In the genomic region with DNA sequence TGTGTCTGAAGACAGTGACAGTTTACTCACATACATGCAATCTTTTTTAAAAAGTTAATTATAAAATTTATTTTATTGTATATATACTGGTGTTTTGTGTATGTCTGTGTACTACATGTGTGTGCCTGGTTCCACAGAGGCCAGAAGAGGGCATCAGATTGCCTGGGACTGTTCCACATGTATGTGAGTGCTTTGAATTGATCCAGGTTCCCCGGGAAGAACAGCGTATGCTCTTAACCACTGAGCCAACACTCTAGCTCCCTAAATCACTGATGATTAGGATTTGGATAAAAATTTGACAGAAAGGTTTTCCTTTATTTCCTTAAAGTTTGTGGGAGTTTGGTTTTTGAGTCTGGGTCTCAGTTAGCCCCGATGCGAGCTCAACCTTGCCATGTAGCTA, we compare ENCODE assay signal across 8 mouse cellular contexts. TPM values are rescaled to one million over a fixed set of nuclear protein-coding genes. Genes with fewer than 3 reads are reported as not detected.
DNase-seq lines count a peak whose midpoint lies in the region; ATAC-seq lines count a peak whose summit lies in the region.

No protein-coding gene starts in this region.

- H3K4me2 ChIP-seq in intestine, embryonic 15.5 days (replicated peaks), result peak overlapping the region; percentile 74
- peak overlapping the region; percentile 67 for H3K4me2 ChIP-seq in neural tube, embryonic 12.5 days (replicated peaks)

- H3K4me3 ChIP-seq in intestine, embryonic 15.5 days (replicated peaks), result peak overlapping the region; percentile 88
- peak overlapping the region; percentile 66 for H3K4me3 ChIP-seq in neural tube, embryonic 12.5 days

- peaks cover 14% of the 10 kb centered on the region for H3K36me3 ChIP-seq in intestine, embryonic 15.5 days
- H3K36me3 ChIP-seq in neural tube, embryonic 12.5 days, result peaks cover 20% of the 10 kb centered on the region

- 0 out of 2 replicates have a peak, but pooled peaks have one; percentile 30 for ATAC-seq in intestine, embryonic 15.5 days
- no peak for ATAC-seq in neural tube, embryonic 12.5 days (ENCODE audit: low FRiP score, low read depth)

- 0 out of 2 replicates have a peak, but pooled peaks cover 12% of the 10 kb centered on the region for H3K4me1 ChIP-seq in intestine, embryonic 15.5 days (replicated peaks)
- peaks cover 16% of the 10 kb centered on the region; the same call in 1 of the 2 replicates for H3K4me1 ChIP-seq in neural tube, embryonic 12.5 days

- DNase-seq in cerebellum, postnatal 10 days, result peak; percentile 34 to 37
- no peak for DNase-seq in cerebellum, postnatal 25 days
- peak; percentile 33 for DNase-seq in 3T3-L1 (ENCODE audit: low read depth, low spot score)
- peak; percentile 20 for DNase-seq in embryo, embryonic 9.5 days (ENCODE audit: extremely low spot score)
- no peak for DNase-seq in layer of hippocampus, adult 18-20 months (ENCODE audit: low spot score in 2 of 2)
- DNase-seq in layer of hippocampus, adult 8-10 months (ENCODE audit: low spot score in 2 of 2), result no peak

- WGBS in intestine, embryonic 15.5 days, result 45% methylated on average over 4 of the region's 4 CpGs
- WGBS in neural tube, embryonic 12.5 days, result 48% methylated on average over 4 of the region's 4 CpGs

- no peaks in the 10 kb centered on the region for H3K27me3 ChIP-seq in intestine, embryonic 15.5 days (replicated peaks)
- H3K27me3 ChIP-seq in neural tube, embryonic 12.5 days (replicated peaks), result no peaks in the 10 kb centered on the region

- no peaks in the 10 kb centered on the region for H3K9me3 ChIP-seq in intestine, embryonic 15.5 days
- H3K9me3 ChIP-seq in neural tube, embryonic 12.5 days, result no peaks in the 10 kb centered on the region

- H3K9ac ChIP-seq in intestine, embryonic 15.5 days, result peak overlapping the region; percentile 70
- H3K9ac ChIP-seq in neural tube, embryonic 12.5 days, result peak overlapping the region; percentile 66

- H3K27ac ChIP-seq in intestine, embryonic 15.5 days, result peak overlapping the region; percentile 80; the same call in 1 of the 2 replicates
- H3K27ac ChIP-seq in neural tube, embryonic 12.5 days, result no peak overlapping the region

RNA-seq across cellular contexts. Expression of a gene that starts 0.8 kb away (rescaled TPM):
- polyA plus RNA-seq in intestine, embryonic 15.5 days (2015; fragmentation: Nextera tagmentation; extraction: Ambion mirVana), result 150 and 155 TPM in 2 replicates
- polyA plus RNA-seq in neural tube, embryonic 12.5 days (2016; fragmentation: Nextera tagmentation; extraction: Ambion mirVana), result 141 and 143 TPM in 2 replicates
- 10 to 100 TPM; 46.8 to 48.6 TPM for total RNA-seq in layer of hippocampus, adult 18-20 months (2021)
- 10 to 100 TPM; 47.0 to 64.9 (median 53.1) TPM for total RNA-seq in layer of hippocampus, adult 8-10 months (2022)

RNA-seq across cellular contexts. Expression of a gene that starts 27.3 kb away (rescaled TPM):
- 766 and 860 TPM in 2 replicates for polyA plus RNA-seq in intestine, embryonic 15.5 days (2015; fragmentation: Nextera tagmentation; extraction: Ambion mirVana)
- polyA plus RNA-seq in neural tube, embryonic 12.5 days (2016; fragmentation: Nextera tagmentation; extraction: Ambion mirVana), result 1,184 and 1,219 TPM in 2 replicates
- 100 to 1,000 TPM; 307 to 316 TPM for total RNA-seq in layer of hippocampus, adult 18-20 months (2021)
- total RNA-seq in layer of hippocampus, adult 8-10 months (2022), result 100 to 1,000 TPM; 285 to 340 (median 310) TPM

RNA-seq across cellular contexts. Expression of a gene that starts 40.3 kb away (rescaled TPM):
- polyA plus RNA-seq in intestine, embryonic 15.5 days (2015; fragmentation: Nextera tagmentation; extraction: Ambion mirVana), result 89.5 and 98.3 TPM in 2 replicates
- 85.2 and 90.2 TPM in 2 replicates for polyA plus RNA-seq in neural tube, embryonic 12.5 days (2016; fragmentation: Nextera tagmentation; extraction: Ambion mirVana)
- total RNA-seq in layer of hippocampus, adult 18-20 months (2021), result 10 to 100 TPM; 49.0 to 50.1 TPM
- total RNA-seq in layer of hippocampus, adult 8-10 months (2022), result 10 to 100 TPM; 49.1 to 55.3 (median 52.6) TPM

RNA-seq across cellular contexts. Expression of a gene that starts 40.4 kb away (rescaled TPM):
- 18.3 and 18.6 TPM in 2 replicates for polyA plus RNA-seq in intestine, embryonic 15.5 days (2015; fragmentation: Nextera tagmentation; extraction: Ambion mirVana)
- polyA plus RNA-seq in neural tube, embryonic 12.5 days (2016; fragmentation: Nextera tagmentation; extraction: Ambion mirVana), result 33.7 and 38.5 TPM in 2 replicates
- 10 to 100 TPM; 68.6 to 73.5 TPM for total RNA-seq in layer of hippocampus, adult 18-20 months (2021)
- 100 to 1,000 TPM in 2 of 4 experiments, 10 to 100 TPM in 2; 91.9 to 121 (median 102) TPM for total RNA-seq in layer of hippocampus, adult 8-10 months (2022)

RNA-seq across cellular contexts. Expression of a gene that starts 49.2 kb away (rescaled TPM):
- 493 and 505 TPM in 2 replicates for polyA plus RNA-seq in intestine, embryonic 15.5 days (2015; fragmentation: Nextera tagmentation; extraction: Ambion mirVana)
- polyA plus RNA-seq in neural tube, embryonic 12.5 days (2016; fragmentation: Nextera tagmentation; extraction: Ambion mirVana), result 999 and 1,042 TPM in 2 replicates
- total RNA-seq in layer of hippocampus, adult 18-20 months (2021), result 100 to 1,000 TPM; 136 to 139 TPM
- total RNA-seq in layer of hippocampus, adult 8-10 months (2022), result 100 to 1,000 TPM; 109 to 139 (median 124) TPM

Comparison
In these comparisons a context has a peak if more than half of its experiments do, and no peak if none do; other contexts are left out.
1. DNase-seq: peak in cerebellum, postnatal 10 days (2 of 2), 3T3-L1 (single experiment) and embryo, embryonic 9.5 days (single experiment); none in cerebellum, postnatal 25 days (0 of 2), layer of hippocampus, adult 18-20 months (0 of 2) and layer of hippocampus, adult 8-10 months (0 of 2).